Mouse (Mus musculus): Measurements from ENCODE around the gene Gatc. TPM values are rescaled to one million over a fixed set of nuclear protein-coding genes. Genes with fewer than 3 reads are reported as not detected.

Gatc gene
- total and polyA plus RNA-seq, 3 experiments = 6.2 to 34.0 (median 14.4) TPM

GRCm38 (mm10) chr5:115362216-115362615 lies 21.2 kb upstream of the Gatc start:
- DNase-seq (ENCODE audit: extremely low read depth) = no peak
- H3K9me3 ChIP-seq (replicated peaks; ENCODE audit: low read length) = no peaks in the 10 kb centered on the region
- no peak for TF ChIP-seq POLR2A (IDR thresholded peaks at IDR 0.05; ENCODE audit: low read depth, low read length)
- TF ChIP-seq JUND (conservative IDR thresholded peaks at IDR 0.05; ENCODE audit: low read depth, low read length) = no peak
- no peak for TF ChIP-seq SMC3 (IDR thresholded peaks at IDR 0.05; ENCODE audit: low read depth, low read length)
- no peak for TF ChIP-seq ZC3H11A (IDR thresholded peaks at IDR 0.05; ENCODE audit: low read depth, low read length)
- no peak for TF ChIP-seq ZKSCAN1 (IDR thresholded peaks at IDR 0.05; ENCODE audit: borderline replicate concordance, low read depth, low read length)
- H3K79me2 ChIP-seq (replicated peaks; ENCODE audit: control insufficient read depth, extremely low read depth, insufficient read depth, poor library complexity, severe bottlenecking) = peaks cover 10% of the 10 kb centered on the region
- H3K27ac ChIP-seq (ENCODE audit: insufficient read depth, low read depth) = no peak overlapping the region
- no peak overlapping the region for H3K4me2 ChIP-seq (ENCODE audit: insufficient read depth, low read depth, poor library complexity, severe bottlenecking)
- H3K4me1 ChIP-seq (ENCODE audit: control insufficient read depth in 1 of 2, insufficient read depth in 2 of 2) = peaks cover 0 to 12% of the 10 kb centered on the region in 2 experiments; a peak in 2 of 4 replicates
- H3K36me3 ChIP-seq (replicated peaks in 1 of 2; ENCODE audit: control insufficient read depth in 1 of 2, insufficient read depth in 1 of 2, low read length in 1 of 2) = peaks cover 14 to 45% of the 10 kb centered on the region in 2 experiments
- H3K27me3 ChIP-seq (replicated peaks) = no peaks in the 10 kb centered on the region
- H3K4me3 ChIP-seq (replicated peaks in 1 of 3; ENCODE audit: low read depth in 2 of 3, low read length in 2 of 3, poor library complexity in 1 of 3) = no peak overlapping the region
- H3K9ac ChIP-seq (ENCODE audit: insufficient read depth, low read depth) = no peak overlapping the region
- in situ Hi-C loops (cut with MboI; ENCODE audit: low pct_ligation_motif_present, low pct_unique_long_range_greater_than_20kb, low sequenced_read_pairs) (no loop called here), dilution Hi-C loops (cut with MboI; ENCODE audit: extremely low pct_ligation_motif_present, extremely low pct_unique_long_range_greater_than_20kb, low sequenced_read_pairs) (no loop called here)

GRCm38 (mm10) chr5:115359851-115360372 lies 18.9 kb upstream of the Gatc start:
- TF ChIP-seq MYC (IDR thresholded peaks at IDR 0.05; ENCODE audit: low read depth, low read length) (no peak), MAZ (IDR thresholded peaks at IDR 0.05; ENCODE audit: low read depth, low read length) (no peak), POLR2A (IDR thresholded peaks at IDR 0.05; ENCODE audit: low read depth, low read length) (no peak)
- Histone ChIP-seq H3K4me1 (ENCODE audit: control insufficient read depth in 1 of 2, insufficient read depth in 2 of 2) (peaks cover 8 to 12% of the 10 kb centered on the region in 2 experiments), H3K27me3 (replicated peaks) (no peaks in the 10 kb centered on the region), H3K4me3 (replicated peaks in 1 of 3; ENCODE audit: low read depth in 2 of 3, low read length in 2 of 3, poor library complexity in 1 of 3) (peak overlapping the region in 2 of 3 experiments; percentile 68 to 76), H3K79me2 (replicated peaks; ENCODE audit: control insufficient read depth, extremely low read depth, insufficient read depth, poor library complexity, severe bottlenecking) (peaks cover 10% of the 10 kb centered on the region), H3K9me3 (replicated peaks; ENCODE audit: low read length) (no peaks in the 10 kb centered on the region), H3K27ac (ENCODE audit: insufficient read depth, low read depth) (no peak overlapping the region), H3K4me2 (ENCODE audit: insufficient read depth, low read depth, poor library complexity, severe bottlenecking) (peak overlapping the region; percentile 97), H3K9ac (ENCODE audit: insufficient read depth, low read depth) (peak overlapping the region; percentile 88), H3K36me3 (replicated peaks in 1 of 2; ENCODE audit: control insufficient read depth in 1 of 2, insufficient read depth in 1 of 2, low read length in 1 of 2) (peaks cover 4 to 24% of the 10 kb centered on the region in 2 experiments)
- no peak for DNase-seq (ENCODE audit: extremely low read depth)
- in situ Hi-C loops (cut with MboI; ENCODE audit: low pct_ligation_motif_present, low pct_unique_long_range_greater_than_20kb, low sequenced_read_pairs) = no loop called here
- dilution Hi-C loops (cut with MboI; ENCODE audit: extremely low pct_ligation_motif_present, extremely low pct_unique_long_range_greater_than_20kb, low sequenced_read_pairs) = no loop called here

GRCm38 (mm10) chr5:115359438-115359837 lies 18.5 kb upstream of the Gatc start:
- Histone ChIP-seq H3K4me3 (replicated peaks in 1 of 3; ENCODE audit: low read depth in 2 of 3, low read length in 2 of 3, poor library complexity in 1 of 3) (peak overlapping the region; percentile 68 to 76 (median 74)), H3K9ac (ENCODE audit: insufficient read depth, low read depth) (peak overlapping the region; percentile 88), H3K27me3 (replicated peaks) (no peaks in the 10 kb centered on the region), H3K79me2 (replicated peaks; ENCODE audit: control insufficient read depth, extremely low read depth, insufficient read depth, poor library complexity, severe bottlenecking) (peaks cover 10% of the 10 kb centered on the region), H3K27ac (ENCODE audit: insufficient read depth, low read depth) (no peak overlapping the region), H3K36me3 (replicated peaks in 1 of 2; ENCODE audit: control insufficient read depth in 1 of 2, insufficient read depth in 1 of 2, low read length in 1 of 2) (peaks cover 2 to 21% of the 10 kb centered on the region in 2 experiments), H3K4me1 (ENCODE audit: control insufficient read depth in 1 of 2, insufficient read depth in 2 of 2) (peaks cover 8 to 12% of the 10 kb centered on the region in 2 experiments), H3K4me2 (ENCODE audit: insufficient read depth, low read depth, poor library complexity, severe bottlenecking) (peak overlapping the region; percentile 97), H3K9me3 (replicated peaks; ENCODE audit: low read length) (no peaks in the 10 kb centered on the region)
- in situ Hi-C loops (cut with MboI; ENCODE audit: low pct_ligation_motif_present, low pct_unique_long_range_greater_than_20kb, low sequenced_read_pairs) = no loop called here
- no peak for DNase-seq (ENCODE audit: extremely low read depth)
- TF ChIP-seq KAT2A (IDR thresholded peaks at IDR 0.05; ENCODE audit: insufficient replicate concordance, low read length) = no peak
- TF ChIP-seq PAX5 (IDR thresholded peaks at IDR 0.05; ENCODE audit: low read length) = no peak
- TF ChIP-seq SIN3A (IDR thresholded peaks at IDR 0.05; ENCODE audit: low read length) = peak; percentile 56; the same call in 1 of the 2 replicates
- TF ChIP-seq MEF2A (IDR thresholded peaks at IDR 0.05; ENCODE audit: borderline replicate concordance, low read depth, low read length) = no peak
- no peak for TF ChIP-seq USF2 (conservative IDR thresholded peaks at IDR 0.05; ENCODE audit: low read depth, low read length)
- TF ChIP-seq MXI1 (IDR thresholded peaks at IDR 0.05; ENCODE audit: low read depth, low read length) = no peak
- TF ChIP-seq CHD2 (IDR thresholded peaks at IDR 0.05; ENCODE audit: low read length) = peak; percentile 24; the same call in 1 of the 2 replicates
- no peak for TF ChIP-seq EP300 (IDR thresholded peaks at IDR 0.05; ENCODE audit: low read length)
- no peak for TF ChIP-seq CTCF (conservative IDR thresholded peaks at IDR 0.05 in 1 of 2, IDR thresholded peaks at IDR 0.05 in 1 of 2; ENCODE audit: low read depth in 2 of 2, low read length in 2 of 2)
- dilution Hi-C loops (cut with MboI; ENCODE audit: extremely low pct_ligation_motif_present, extremely low pct_unique_long_range_greater_than_20kb, low sequenced_read_pairs) = no loop called here

Measured in CH12.LX (cell line).